Mouse (Mus musculus) activated CD4-positive, CD25-positive, alpha-beta regulatory T cell, adult 4 months (primary cell): ENCODE results near the gene Zbtb6. TPM values are rescaled to one million over a fixed set of nuclear protein-coding genes. Genes with fewer than 3 reads are reported as not detected.

Experiments used
- polyA plus RNA-seq, 2 experiments: library from polyadenylated mRNA; unstranded; fragments of 100-300 nt; shearing (Covaris generic); gene quantifications; one replicate each; pipeline ENCODE4 v1.2.1; 2017

The Zbtb6 gene
- polyA plus RNA-seq, 2 experiments from 2014 or later, result 3.0 to 5.9 TPM

Other genes starting within 250 kb of the Zbtb6 start
- not detected for gene Olfr366, start 231.6 kb downstream of the Zbtb6 start, polyA plus RNA-seq
- gene Olfr368, start 116.7 kb downstream of the Zbtb6 start, polyA plus RNA-seq, result not detected
- 10 to 100 TPM; 25.1 to 31.3 TPM for gene Pdcl, start 83.8 kb downstream of the Zbtb6 start, polyA plus RNA-seq
- 10 to 100 TPM; 21.2 to 29.0 TPM for gene Rc3h2, start 20.3 kb downstream of the Zbtb6 start, polyA plus RNA-seq
- gene Zbtb26, start within 50 bp of the Zbtb6 start, polyA plus RNA-seq, result 1 to 10 TPM; 4.6 to 4.7 TPM
- 10 to 100 TPM; 34.9 to 45.9 TPM for gene Rabgap1, start 108 bp upstream of the Zbtb6 start, polyA plus RNA-seq
- gene Gpr21, start 73.2 kb upstream of the Zbtb6 start, polyA plus RNA-seq, result 1 to 10 TPM in 1 of 2 experiments, under 1 TPM in 1; 0.33 to 3.1 TPM